In the genomic region with DNA sequence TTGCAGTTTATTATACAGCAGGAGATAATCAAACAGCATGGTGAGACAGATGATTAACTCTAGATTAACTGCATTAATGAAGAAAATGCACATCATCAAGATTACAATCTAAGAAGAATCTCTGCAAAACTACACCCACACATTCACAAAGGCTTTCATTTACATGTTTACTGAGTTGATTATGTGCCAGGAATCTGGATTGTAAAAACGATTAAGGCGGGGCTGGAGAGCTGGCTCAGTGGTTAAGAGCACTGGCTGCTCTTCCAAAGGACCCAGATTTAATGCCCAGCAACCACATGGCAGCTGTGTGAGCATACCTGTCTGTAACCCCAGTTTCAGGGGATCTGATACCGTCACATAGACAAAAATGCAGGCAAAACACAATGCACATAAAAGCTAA, we compare ENCODE assay signal across 25 mouse cellular contexts. TPM values are rescaled to one million over a fixed set of nuclear protein-coding genes. Genes with fewer than 3 reads are reported as not detected.
A peak's percentile ranks its signal among the peaks of the same experiment; 100 is the strongest.
DNase-seq lines count a peak whose midpoint lies in the region; ATAC-seq and TF ChIP-seq lines count a peak whose summit lies in the region.
"Had no signal": no experiment of that assay in that cellular context is flagged by ENCODE, and none has a peak within 500 bp of the region (broad histone marks: within the 10 kb centered on the region; RNA-seq: fewer than 3 reads in every experiment).

No protein-coding gene starts in this region.

- H3K27me3 ChIP-seq in forebrain, embryonic 14.5 days (replicated peaks; ENCODE audit: control insufficient read depth, insufficient read depth, low read length): no peaks in the 10 kb centered on the region
- H3K27me3 ChIP-seq in forebrain, postnatal 0 days (ENCODE audit: insufficient read depth, low read length): no peaks in the 10 kb centered on the region
- no peaks in the 10 kb centered on the region for H3K27me3 ChIP-seq in lung, embryonic 14.5 days (ENCODE audit: insufficient read depth, low read length)
- H3K27me3 ChIP-seq in MEL (ENCODE audit: control insufficient read depth in 1 of 2, insufficient read depth in 2 of 2, low read length in 2 of 2): no peaks in the 10 kb centered on the region
- H3K27me3 ChIP-seq in midbrain, embryonic 11.5 days (ENCODE audit: control insufficient read depth, insufficient read depth, low read length): no peaks in the 10 kb centered on the region
- H3K27me3 ChIP-seq: forebrain, embryonic 15.5 days; heart, embryonic 15.5 days had no signal

- H3K4me3 ChIP-seq in forebrain, embryonic 14.5 days (ENCODE audit: low read depth, low read length): no peak overlapping the region
- no peak overlapping the region for H3K4me3 ChIP-seq in forebrain, postnatal 0 days (ENCODE audit: low read depth, low read length)
- no peak overlapping the region for H3K4me3 ChIP-seq in lung, embryonic 14.5 days (ENCODE audit: low read depth, low read length)
- H3K4me3 ChIP-seq in MEL (ENCODE audit: control insufficient read depth in 1 of 2, insufficient read depth in 1 of 2, low read depth in 2 of 2, low read length in 2 of 2): no peak overlapping the region
- H3K4me3 ChIP-seq in midbrain, embryonic 11.5 days (ENCODE audit: low read depth, low read length): no peak overlapping the region
- H3K4me3 ChIP-seq: embryonic facial prominence, embryonic 10.5 days; erythroblast, embryonic 14.5 days; forebrain, embryonic 10.5 days; forebrain, embryonic 15.5 days; heart, adult 2 months; heart, embryonic 15.5 days; hindbrain, embryonic 10.5 days had no signal

- no peaks in the 10 kb centered on the region for H3K4me1 ChIP-seq in forebrain, embryonic 14.5 days (ENCODE audit: control insufficient read depth, insufficient read depth, low read length)
- no peaks in the 10 kb centered on the region for H3K4me1 ChIP-seq in forebrain, postnatal 0 days (ENCODE audit: insufficient read depth)
- H3K4me1 ChIP-seq in lung, embryonic 14.5 days (ENCODE audit: insufficient read depth): no peaks in the 10 kb centered on the region
- peaks cover 13 to 22% of the 10 kb centered on the region in 2 experiments for H3K4me1 ChIP-seq in MEL (ENCODE audit: control insufficient read depth in 1 of 2, insufficient read depth in 2 of 2, low read length in 2 of 2)
- no peaks in the 10 kb centered on the region for H3K4me1 ChIP-seq in midbrain, embryonic 11.5 days (ENCODE audit: control insufficient read depth, insufficient read depth, low read length)
- H3K4me1 ChIP-seq: embryonic facial prominence, embryonic 10.5 days; forebrain, embryonic 10.5 days; forebrain, embryonic 15.5 days; heart, embryonic 15.5 days; hindbrain, embryonic 10.5 days had no signal

- TF ChIP-seq CTCF in forebrain, postnatal 0 days (IDR thresholded peaks at IDR 0.05; ENCODE audit: low read depth): no peak
- no peak for TF ChIP-seq CTCF in lung, embryonic 14.5 days (IDR thresholded peaks at IDR 0.05; ENCODE audit: low read depth)
- TF ChIP-seq CTCF in MEL (IDR thresholded peaks at IDR 0.05 in 2 of 3, conservative IDR thresholded peaks at IDR 0.05 in 1 of 3; ENCODE audit: control insufficient read depth in 1 of 3, insufficient read depth in 1 of 3, low read depth in 2 of 3, low read length in 3 of 3, poor library complexity in 1 of 3, severe bottlenecking in 1 of 3): no peak

- DNase-seq in forebrain, embryonic 14.5 days (ENCODE audit: low spot score): peak; percentile 29
- no peak for DNase-seq in forebrain, postnatal 0 days
- DNase-seq in lung, embryonic 14.5 days: peak; percentile 11
- no peak for DNase-seq in lung, postnatal 14 days
- no peak for DNase-seq in MEL (ENCODE audit: low read depth, low spot score)
- DNase-seq in large intestine, adult 2 months (ENCODE audit: low read depth, low spot score): peak; percentile 53
- no peak for DNase-seq in midbrain, embryonic 11.5 days (ENCODE audit: low spot score, missing footprints)
- DNase-seq: adrenal gland, adult 2 months; adrenal gland, postnatal 25 days; B cell, adult 2 months; cerebellum, adult 2 months; cerebellum, postnatal 10 days; gastrocnemius, postnatal 10 days; heart, adult 2 months; heart, postnatal 14 days had no signal

- no peak for TF ChIP-seq EP300 in MEL (IDR thresholded peaks at IDR 0.05; ENCODE audit: low read depth in 1 of 2, low read length in 2 of 2)

- TF ChIP-seq POLR2A in MEL (IDR thresholded peaks at IDR 0.05; ENCODE audit: control insufficient read depth in 1 of 2, insufficient read depth in 1 of 2, low read depth in 1 of 2, low read length in 2 of 2, poor library complexity in 1 of 2): no peak

- no peaks in the 10 kb centered on the region for H3K9me3 ChIP-seq in forebrain, embryonic 14.5 days (replicated peaks; ENCODE audit: control insufficient read depth, low read length)
- H3K9me3 ChIP-seq in forebrain, postnatal 0 days (ENCODE audit: low read length): no peaks in the 10 kb centered on the region
- H3K9me3 ChIP-seq in lung, embryonic 14.5 days (ENCODE audit: low read depth, low read length): no peaks in the 10 kb centered on the region
- H3K9me3 ChIP-seq in MEL (replicated peaks; ENCODE audit: insufficient read depth, low read length): no peaks in the 10 kb centered on the region
- H3K9me3 ChIP-seq in midbrain, embryonic 11.5 days (ENCODE audit: control insufficient read depth, low read length): no peaks in the 10 kb centered on the region
- H3K9me3 ChIP-seq: embryonic facial prominence, embryonic 10.5 days; forebrain, embryonic 10.5 days; forebrain, embryonic 15.5 days; G1E; heart, embryonic 15.5 days; hindbrain, embryonic 10.5 days had no signal

- H3K27ac ChIP-seq in forebrain, embryonic 14.5 days (ENCODE audit: low read depth, low read length): no peak overlapping the region
- no peak overlapping the region for H3K27ac ChIP-seq in forebrain, postnatal 0 days (ENCODE audit: low read depth, low read length)
- H3K27ac ChIP-seq in lung, embryonic 14.5 days (ENCODE audit: low read depth): no peak overlapping the region
- no peak overlapping the region for H3K27ac ChIP-seq in MEL (ENCODE audit: control insufficient read depth, low read depth, low read length)
- H3K27ac ChIP-seq in midbrain, embryonic 11.5 days (ENCODE audit: low read depth, low read length): no peak overlapping the region
- H3K27ac ChIP-seq: embryonic facial prominence, embryonic 10.5 days; forebrain, embryonic 10.5 days; forebrain, embryonic 15.5 days; heart, adult 2 months; heart, embryonic 15.5 days; hindbrain, embryonic 10.5 days; hindbrain, embryonic 14.5 days had no signal

- H3K79me2 ChIP-seq in MEL (ENCODE audit: control insufficient read depth, insufficient read depth, low read length, poor library complexity): peaks cover 52% of the 10 kb centered on the region

- WGBS in forebrain, embryonic 14.5 days: 59% methylated on average over 3 of the region's 3 CpGs
- WGBS in forebrain, postnatal 0 days: 36% methylated on average over 3 of the region's 3 CpGs
- 79% methylated on average over 3 of the region's 3 CpGs for WGBS in lung, embryonic 14.5 days
- WGBS in large intestine, adult 2 months: 10% methylated on average over 3 of the region's 3 CpGs
- 95% methylated on average over 3 of the region's 3 CpGs for WGBS in midbrain, embryonic 11.5 days

- no peaks in the 10 kb centered on the region for H3K36me3 ChIP-seq in forebrain, embryonic 14.5 days (ENCODE audit: control insufficient read depth, insufficient read depth, low read length)
- H3K36me3 ChIP-seq in forebrain, postnatal 0 days (ENCODE audit: insufficient read depth): no peaks in the 10 kb centered on the region
- no peaks in the 10 kb centered on the region for H3K36me3 ChIP-seq in lung, embryonic 14.5 days (ENCODE audit: insufficient read depth)
- H3K36me3 ChIP-seq in MEL (ENCODE audit: control insufficient read depth in 1 of 2, insufficient read depth in 2 of 2, low read length in 2 of 2): peaks cover 22 to 40% of the 10 kb centered on the region in 2 experiments
- no peaks in the 10 kb centered on the region for H3K36me3 ChIP-seq in midbrain, embryonic 11.5 days (ENCODE audit: control insufficient read depth, insufficient read depth, low read length)
- H3K36me3 ChIP-seq: forebrain, embryonic 15.5 days; heart, embryonic 15.5 days had no signal

- H3K4me2 ChIP-seq in forebrain, embryonic 14.5 days (ENCODE audit: low read length): no peak overlapping the region
- H3K4me2 ChIP-seq in forebrain, postnatal 0 days (ENCODE audit: low read depth): no peak overlapping the region
- no peak overlapping the region for H3K4me2 ChIP-seq in lung, embryonic 14.5 days
- no peak overlapping the region for H3K4me2 ChIP-seq in midbrain, embryonic 11.5 days
- H3K4me2 ChIP-seq: forebrain, embryonic 15.5 days; heart, embryonic 11.5 days; heart, embryonic 15.5 days; hindbrain, embryonic 14.5 days had no signal

- no peak for TF ChIP-seq RAD21 in MEL (IDR thresholded peaks at IDR 0.05; ENCODE audit: low read depth, low read length)

- no peak for ATAC-seq in forebrain, embryonic 14.5 days
- no peak for ATAC-seq in forebrain, postnatal 0 days
- no peak for ATAC-seq in lung, embryonic 14.5 days (ENCODE audit: insufficient read depth)
- ATAC-seq in midbrain, embryonic 11.5 days (ENCODE audit: low FRiP score): no peak
- ATAC-seq: CD4-positive, CD25-positive, alpha-beta regulatory T cell, adult 4 months; forebrain, embryonic 15.5 days had no signal

- H3K9ac ChIP-seq in forebrain, embryonic 14.5 days (ENCODE audit: low read length): no peak overlapping the region
- H3K9ac ChIP-seq in forebrain, postnatal 0 days: no peak overlapping the region
- no peak overlapping the region for H3K9ac ChIP-seq in lung, embryonic 14.5 days
- H3K9ac ChIP-seq in MEL (ENCODE audit: control insufficient read depth, low read depth, low read length, poor library complexity, severe bottlenecking): no peak overlapping the region
- no peak overlapping the region for H3K9ac ChIP-seq in midbrain, embryonic 11.5 days (ENCODE audit: low read length)
- H3K9ac ChIP-seq: forebrain, embryonic 15.5 days; heart, embryonic 15.5 days; hindbrain, embryonic 14.5 days had no signal

RNA-seq across cellular contexts. Expression of a gene that starts 11.0 kb away (rescaled TPM):
- polyA plus RNA-seq in forebrain, embryonic 14.5 days (2014; fragmentation: Nextera tagmentation; extraction: Ambion mirVana): 17.6 and 18.7 TPM in 2 replicates
- 11.2 and 12.0 TPM in 2 replicates for total RNA-seq in forebrain, postnatal 0 days (2014; rRNA removed)
- 9.6 TPM in 2 replicates for polyA plus RNA-seq in forebrain, postnatal 0 days (2015; fragmentation: Nextera tagmentation; extraction: Ambion mirVana)
- 41.7 and 42.3 TPM in 2 replicates for polyA plus RNA-seq in lung, embryonic 14.5 days (2014; fragmentation: Nextera tagmentation; extraction: Ambion mirVana)
- total RNA-seq in MEL (2012; rRNA removed): 104 and 107 TPM in 2 replicates
- polyA plus RNA-seq in MEL (2012; ENCODE audit: insufficient read depth in 1 of 2, insufficient read length in 2 of 2, low read depth in 1 of 2, low replicate concordance in 2 of 2, missing spikeins in 1 of 2): 10 to 100 TPM in 1 of 2 experiments, not detected in 1; 71.7 TPM
- 9.9 and 12.1 TPM in 2 replicates for polyA plus RNA-seq in large intestine, adult 2 months (2012; rRNA removed)
- 29.2 and 30.4 TPM in 2 replicates for polyA plus RNA-seq in midbrain, embryonic 11.5 days (2014; fragmentation: Nextera tagmentation; extraction: Ambion mirVana)

RNA-seq across cellular contexts. Expression of a gene that starts 19.4 kb away (rescaled TPM):
- polyA plus RNA-seq in forebrain, embryonic 14.5 days (2014; fragmentation: Nextera tagmentation; extraction: Ambion mirVana): 8.8 and 9.0 TPM in 2 replicates
- total RNA-seq in forebrain, postnatal 0 days (2014; rRNA removed): 8.9 and 10.6 TPM in 2 replicates
- 1.9 and 3.2 TPM in 2 replicates for polyA plus RNA-seq in forebrain, postnatal 0 days (2015; fragmentation: Nextera tagmentation; extraction: Ambion mirVana)
- 16.2 and 16.3 TPM in 2 replicates for polyA plus RNA-seq in lung, embryonic 14.5 days (2014; fragmentation: Nextera tagmentation; extraction: Ambion mirVana)
- total RNA-seq in MEL (2012; rRNA removed): 22.1 and 22.6 TPM in 2 replicates
- polyA plus RNA-seq in MEL (2012; ENCODE audit: insufficient read depth in 1 of 2, insufficient read length in 2 of 2, low read depth in 1 of 2, low replicate concordance in 2 of 2, missing spikeins in 1 of 2): 10 to 100 TPM; 17.1 to 66.9 TPM
- 0.83 and 1.2 TPM in 2 replicates for polyA plus RNA-seq in large intestine, adult 2 months (2012; rRNA removed)
- 19.1 and 20.1 TPM in 2 replicates for polyA plus RNA-seq in midbrain, embryonic 11.5 days (2014; fragmentation: Nextera tagmentation; extraction: Ambion mirVana)

Comparison
In these comparisons a context has a peak if more than half of its experiments do, and no peak if none do; other contexts are left out.
1. DNase-seq: peak in forebrain, embryonic 14.5 days (single experiment), lung, embryonic 14.5 days (single experiment) and large intestine, adult 2 months (single experiment); none in forebrain, postnatal 0 days (single experiment), lung, postnatal 14 days (single experiment), MEL (single experiment) and midbrain, embryonic 11.5 days (single experiment).